Comparison of ENCODE assay signal across 7 mouse cellular contexts in the genomic region with DNA sequence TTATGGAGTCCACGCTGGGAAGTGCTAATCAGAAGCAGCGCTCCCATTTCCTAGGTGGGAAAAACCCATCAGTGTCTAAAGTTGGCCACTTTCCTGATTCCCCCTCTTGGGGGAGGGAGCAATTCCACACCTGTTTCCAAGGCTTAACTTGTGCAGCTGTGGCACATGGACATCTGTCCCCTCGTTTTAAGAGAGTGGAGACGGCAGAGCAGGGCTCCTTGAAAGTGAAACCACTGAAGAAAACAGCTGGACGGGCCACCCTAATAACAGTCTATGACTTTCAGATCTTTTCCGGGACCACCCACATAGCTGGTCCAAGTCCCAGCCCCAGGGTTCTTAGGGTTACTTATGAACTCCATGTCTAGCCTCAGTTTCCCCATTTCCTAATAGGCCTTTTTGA.
DNase-seq lines count a peak whose midpoint lies in the region; ATAC-seq and TF ChIP-seq lines count a peak whose summit lies in the region.

No protein-coding gene starts in this region.

- H3K9ac ChIP-seq in heart, embryonic 15.5 days = no peak overlapping the region
- no peak overlapping the region for H3K9ac ChIP-seq in limb, embryonic 13.5 days

- peak overlapping the region; percentile 12; the same call in 1 of the 2 replicates for H3K4me2 ChIP-seq in heart, embryonic 15.5 days
- H3K4me2 ChIP-seq in limb, embryonic 13.5 days (replicated peaks) = peak overlapping the region; percentile 60

- H3K27ac ChIP-seq in brown adipose tissue, adult 24 weeks (replicated peaks; ENCODE audit: low read depth, low read length) = no peak overlapping the region
- H3K27ac ChIP-seq in heart, embryonic 15.5 days = peak overlapping the region; percentile 52; the same call in 1 of the 2 replicates
- H3K27ac ChIP-seq in limb, embryonic 13.5 days = peak overlapping the region; percentile 77

- H3K79me2 ChIP-seq in C2C12 (ENCODE audit: control insufficient read depth, insufficient read depth) = no peaks in the 10 kb centered on the region

- 44% methylated on average over 6 of the region's 6 CpGs for WGBS in heart, embryonic 15.5 days
- 12% methylated on average over 6 of the region's 6 CpGs for WGBS in limb, embryonic 13.5 days

- no peaks in the 10 kb centered on the region for H3K9me3 ChIP-seq in heart, embryonic 15.5 days (replicated peaks)
- no peaks in the 10 kb centered on the region for H3K9me3 ChIP-seq in limb, embryonic 13.5 days

- no peaks in the 10 kb centered on the region for H3K27me3 ChIP-seq in C2C12 (ENCODE audit: control insufficient read depth, insufficient read depth, insufficient read length)
- no peaks in the 10 kb centered on the region for H3K27me3 ChIP-seq in heart, embryonic 15.5 days
- H3K27me3 ChIP-seq in limb, embryonic 13.5 days = peaks cover 21% of the 10 kb centered on the region

- TF ChIP-seq CTCF in C2C12 (IDR thresholded peaks at IDR 0.05; ENCODE audit: control insufficient read depth, insufficient read depth, insufficient read length) = no peak

- no peaks in the 10 kb centered on the region for H3K4me1 ChIP-seq in brown adipose tissue, adult 24 weeks (ENCODE audit: control insufficient read depth, insufficient read depth, insufficient read length, low read length)
- peaks cover 18% of the 10 kb centered on the region for H3K4me1 ChIP-seq in heart, embryonic 15.5 days (replicated peaks)
- H3K4me1 ChIP-seq in limb, embryonic 13.5 days = peaks cover 48% of the 10 kb centered on the region

- H3K4me3 ChIP-seq in C2C12 (ENCODE audit: insufficient read depth, poor library complexity, severe bottlenecking) = no peak overlapping the region
- peak overlapping the region; percentile 37; the same call in 1 of the 2 replicates for H3K4me3 ChIP-seq in brown adipose tissue, adult 24 weeks (ENCODE audit: insufficient read depth, low read depth, low read length)
- H3K4me3 ChIP-seq in heart, embryonic 15.5 days = no peak overlapping the region
- no peak overlapping the region; the same call in 1 of the 2 replicates for H3K4me3 ChIP-seq in limb, embryonic 13.5 days

- no peak overlapping the region for H3ac ChIP-seq in C2C12 (ENCODE audit: control insufficient read depth, insufficient read length, low read depth)

- ATAC-seq in heart, embryonic 15.5 days (replicated peaks; ENCODE audit: insufficient number of reproducible peaks, insufficient read depth, low FRiP score, low read depth) = no peak
- peak; percentile 24 for ATAC-seq in limb, embryonic 13.5 days (ENCODE audit: low FRiP score, low read depth)

- DNase-seq in cerebellum, adult 11-12 months = no peak
- no peak for DNase-seq in spleen, adult 12 weeks (ENCODE audit: low spot score)
- DNase-seq in spleen, postnatal 14 days (ENCODE audit: low spot score in 2 of 2) = no peak

- H3K79me3 ChIP-seq in C2C12 (ENCODE audit: low read depth) = no peaks in the 10 kb centered on the region

- H3K36me3 ChIP-seq in C2C12 (ENCODE audit: control insufficient read depth, insufficient read depth) = no peaks in the 10 kb centered on the region
- H3K36me3 ChIP-seq in heart, embryonic 15.5 days = no peaks in the 10 kb centered on the region
- no peaks in the 10 kb centered on the region for H3K36me3 ChIP-seq in limb, embryonic 13.5 days

TF ChIP-seq in C2C12, 6 proteins besides CTCF, POLR2A, EP300 and RAD21:
- TF ChIP-seq MAX (IDR thresholded peaks at IDR 0.05) (no peak), MYOD1 (IDR thresholded peaks at IDR 0.05; ENCODE audit: control insufficient read depth, insufficient read length, low read depth) (peak; percentile 92), MYOG (IDR thresholded peaks at IDR 0.05; ENCODE audit: control insufficient read depth, extremely low read depth, insufficient read length) (no peak), USF1 (IDR thresholded peaks at IDR 0.05; ENCODE audit: low read depth) (no peak), FOSL1 (IDR thresholded peaks at IDR 0.05; ENCODE audit: insufficient read depth, low read length, poor library complexity, severe bottlenecking) (no peak)
